Mouse (Mus musculus): ENCODE data around the gene Hoxb9. TPM values are rescaled to one million over a fixed set of nuclear protein-coding genes. Genes with fewer than 3 reads are reported as not detected.

Hoxb9 gene
- total RNA-seq (2021) = 1 to 10 TPM; 1.1 to 1.5 TPM
- long read RNA-seq, experiment 1 = 0 reads
- long read RNA-seq, experiment 2 = 0 reads

GRCm38 (mm10) chr11:96270996-96271540, at the start of gene Hoxb9:
Hoxb9 (plus strand) TSS chr11:96271457.
- no peak for DNase-seq (ENCODE audit: low spot score in 2 of 2)

GRCm38 (mm10) chr11:96223813-96224212, 47.4 kb upstream of the Hoxb9 start:
- DNase-seq (ENCODE audit: low spot score in 2 of 2) = no peak

- no peak for DNase-seq (ENCODE audit: low spot score in 2 of 2)
Measured at GRCm38 (mm10) chr11:96227676-96228075, 43.6 kb upstream of the Hoxb9 start.

GRCm38 (mm10) chr11:96234906-96235305, 36.4 kb upstream of the Hoxb9 start:
- peak; percentile 28 to 44 for DNase-seq (ENCODE audit: low spot score in 2 of 2)

GRCm38 (mm10) chr11:96240211-96240610, 31.0 kb upstream of the Hoxb9 start:
- peak in 1 of 2 experiments; percentile 47 for DNase-seq (ENCODE audit: low spot score in 2 of 2)

GRCm38 (mm10) chr11:96250901-96251300, 20.4 kb upstream of the Hoxb9 start:
- DNase-seq (ENCODE audit: low spot score in 2 of 2) = no peak

GRCm38 (mm10) chr11:96251480-96252031, 19.7 kb upstream of the Hoxb9 start:
- no peak for DNase-seq (ENCODE audit: low spot score in 2 of 2)

- DNase-seq (ENCODE audit: low spot score in 2 of 2) = no peak
Measured at GRCm38 (mm10) chr11:96252541-96253120, 18.6 kb upstream of the Hoxb9 start.

- no peak for DNase-seq (ENCODE audit: low spot score in 2 of 2)
Measured at GRCm38 (mm10) chr11:96254221-96254620, 17.0 kb upstream of the Hoxb9 start.

- DNase-seq (ENCODE audit: low spot score in 2 of 2) = no peak
Measured at GRCm38 (mm10) chr11:96255111-96255995, 15.9 kb upstream of the Hoxb9 start.

GRCm38 (mm10) chr11:96255996-96256445, 15.2 kb upstream of the Hoxb9 start:
- DNase-seq (ENCODE audit: low spot score in 2 of 2) = no peak

- no peak for DNase-seq (ENCODE audit: low spot score in 2 of 2)
Measured at GRCm38 (mm10) chr11:96257141-96257540, 14.1 kb upstream of the Hoxb9 start.

- no peak for DNase-seq (ENCODE audit: low spot score in 2 of 2)
Measured at GRCm38 (mm10) chr11:96259038-96259437, 12.2 kb upstream of the Hoxb9 start.

- DNase-seq (ENCODE audit: low spot score in 2 of 2) = no peak
Measured at GRCm38 (mm10) chr11:96259511-96259910, 11.7 kb upstream of the Hoxb9 start.

GRCm38 (mm10) chr11:96260310-96260970, 10.8 kb upstream of the Hoxb9 start:
- no peak for DNase-seq (ENCODE audit: low spot score in 2 of 2)

GRCm38 (mm10) chr11:96261323-96261890, 9.8 kb upstream of the Hoxb9 start:
- peak in 1 of 2 experiments; percentile 72 for DNase-seq (ENCODE audit: low spot score in 2 of 2)

GRCm38 (mm10) chr11:96262262-96262830, 8.9 kb upstream of the Hoxb9 start:
- no peak for DNase-seq (ENCODE audit: low spot score in 2 of 2)

GRCm38 (mm10) chr11:96263636-96264389, 7.4 kb upstream of the Hoxb9 start:
- no peak for DNase-seq (ENCODE audit: low spot score in 2 of 2)

GRCm38 (mm10) chr11:96264390-96265020, 6.8 kb upstream of the Hoxb9 start:
- DNase-seq (ENCODE audit: low spot score in 2 of 2) = no peak
